Mouse (Mus musculus) intestine, postnatal 0 days (tissue): ENCODE data around the gene Grap2. TPM values are rescaled to one million over a fixed set of nuclear protein-coding genes. Genes with fewer than 3 reads are reported as not detected.

Experiments used
- ATAC-seq: fragments of 200-750 bp; cut with Nextera tagmentation; 2 replicates; pipeline ENCODE4 v1.8.0; 2017; ENCODE audit warnings: mild to moderate bottlenecking, moderate TSS enrichment, moderate library complexity
- H3K27ac ChIP-seq: fragments of 300-500 bp; sonication (generic); 2 replicates; pipeline ENCODE4 v1.5.1; 2014; ENCODE audit warnings: mild to moderate bottlenecking, low read depth, low read length, moderate library complexity
- H3K27me3 ChIP-seq: fragments of 300-500 bp; sonication (generic); replicated peaks from 2 replicates; pipeline ENCODE4 v1.6.1; 2014; ENCODE audit warnings: low read length, mixed read lengths; ENCODE audit not compliant: control insufficient read depth, insufficient read depth
- H3K36me3 ChIP-seq: fragments of 300-500 bp; sonication (generic); 2 replicates; pipeline ENCODE4 v1.6.1; 2014; ENCODE audit warnings: mild to moderate bottlenecking, moderate library complexity; ENCODE audit not compliant: control insufficient read depth, insufficient read depth
- H3K4me1 ChIP-seq: fragments of 300-500 bp; sonication (generic); replicated peaks from 2 replicates; pipeline ENCODE4 v1.6.1; 2014; ENCODE audit warnings: antibody characterized with exemption, low read length, mixed read lengths; ENCODE audit not compliant: control insufficient read depth, insufficient read depth
- H3K4me2 ChIP-seq: fragments of 300-500 bp; sonication (generic); replicated peaks from 2 replicates; pipeline ENCODE4 v1.6.1; 2014; ENCODE audit warnings: low read depth, mild to moderate bottlenecking, moderate library complexity
- H3K4me3 ChIP-seq: fragments of 300-500 bp; sonication (generic); 2 replicates; pipeline ENCODE4 v1.5.1; 2014; ENCODE audit warnings: low read depth, low read length
- H3K9ac ChIP-seq: fragments of 300-500 bp; sonication (generic); 2 replicates; pipeline ENCODE4 v1.6.1; 2014; ENCODE audit warnings: mild to moderate bottlenecking, low read depth, low read length
- H3K9me3 ChIP-seq: fragments of 300-500 bp; sonication (generic); 2 replicates; pipeline ENCODE4 v1.6.1; 2016; ENCODE audit warnings: mixed run types; ENCODE audit not compliant: control insufficient read depth
- CTCF ChIP-seq: sonication (generic); IDR thresholded peaks from 2 replicates; pipeline ENCODE4 v1.5.1; 2016; ENCODE audit warnings: low read depth, mild to moderate bottlenecking, control low read depth, antibody characterized with exemption, moderate library complexity
- WGBS: fragments of 180-500 bp; shearing (Covaris S2); extraction: QIAGEN DNeasy Blood & Tissue Kit; methylation state at CpG from one replicate; pipeline ENCODE4 v1.1.7; 2014; 5-methylcytosine and 5-hydroxymethylcytosine counted together
- polyA plus RNA-seq: library from polyadenylated mRNA; unstranded; fragments of >200 nt; fragmentation: Nextera tagmentation; extraction: Ambion mirVana; gene quantifications from 2 replicates; pipeline ENCODE4 v1.2.1, GENCODE M21; 2015

Gene Grap2
- polyA plus RNA-seq, 1 experiment from 2014 or later: 0.27 TPM

DNA sequence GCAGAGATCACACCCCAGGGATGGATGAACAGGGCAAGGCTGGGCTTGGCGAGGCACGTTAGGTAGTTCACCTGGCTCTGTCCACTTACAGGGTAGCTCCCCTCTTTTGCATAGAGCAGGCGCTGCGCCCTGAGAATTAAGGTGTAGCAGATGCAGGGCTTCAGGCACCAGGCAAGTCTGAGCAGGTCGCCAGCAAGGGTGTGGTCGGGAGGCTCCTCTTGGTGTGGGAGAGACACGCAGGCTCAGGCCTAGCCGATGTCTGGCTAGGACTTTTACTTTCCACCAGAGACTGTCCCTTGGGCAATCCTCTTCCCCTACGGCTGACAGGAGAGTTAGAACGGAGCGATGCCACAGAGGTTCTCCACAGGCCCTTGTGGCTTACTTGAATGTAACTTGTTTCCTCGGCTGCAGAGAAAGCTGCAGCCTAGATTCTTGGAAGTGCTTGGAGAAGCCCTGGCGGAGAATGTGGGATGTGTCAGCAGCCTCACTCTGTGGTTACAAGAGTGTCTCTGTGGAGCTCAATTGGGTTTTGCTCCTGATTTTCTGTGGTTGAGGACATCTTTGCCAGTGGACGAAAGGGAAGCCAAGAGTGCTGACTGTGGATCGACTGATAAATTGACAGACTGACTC, 76.7 kb downstream of the Grap2 start:
- TF ChIP-seq CTCF: peak; percentile 20; the same call in 1 of the 2 replicates
- H3K27ac ChIP-seq: no peak overlapping the region

DNA sequence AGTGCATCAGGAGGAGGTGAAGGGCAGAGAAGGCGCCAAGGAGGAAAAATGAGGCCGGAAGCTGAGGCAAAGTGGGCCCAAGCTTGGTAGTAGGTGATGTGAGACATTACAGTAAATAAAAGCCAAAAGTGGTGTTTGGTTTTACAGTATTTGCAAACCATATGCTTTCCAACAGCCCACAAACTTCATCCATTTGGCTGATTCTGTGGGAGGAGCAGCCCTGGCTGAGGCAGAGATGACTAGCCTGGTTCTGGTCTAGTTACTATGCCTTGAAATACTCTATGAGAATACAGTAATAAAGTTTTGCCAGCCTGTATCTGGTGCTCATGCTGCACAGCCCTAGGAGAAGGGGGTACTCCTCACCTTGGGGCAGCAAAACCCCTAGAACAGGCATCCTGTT, 78.0 kb downstream of the Grap2 start:
- H3K9me3 ChIP-seq: no peaks in the 10 kb centered on the region
- H3K27ac ChIP-seq: no peak overlapping the region
- no peak for TF ChIP-seq CTCF
- ATAC-seq: no peak
- 0 out of 2 replicates have a peak, but pooled peaks cover 3% of the 10 kb centered on the region for H3K27me3 ChIP-seq
- no peaks in the 10 kb centered on the region for H3K36me3 ChIP-seq
- no peak overlapping the region for H3K4me3 ChIP-seq
- no peak overlapping the region for H3K4me2 ChIP-seq
- H3K4me1 ChIP-seq: no peaks in the 10 kb centered on the region
- WGBS: 83% methylated on average over 2 of the region's 2 CpGs
- no peak overlapping the region for H3K9ac ChIP-seq

More for the DNA sequence above, 76.7 kb downstream of the Grap2 start:
- no peak overlapping the region for H3K9ac ChIP-seq
- no peaks in the 10 kb centered on the region for H3K36me3 ChIP-seq
- ATAC-seq: no peak
- H3K4me3 ChIP-seq: no peak overlapping the region
- 0 out of 2 replicates have a peak, but pooled peaks cover 3% of the 10 kb centered on the region for H3K27me3 ChIP-seq
- WGBS: 68% methylated on average over 15 of the region's 15 CpGs
- H3K9me3 ChIP-seq: no peaks in the 10 kb centered on the region
- no peak overlapping the region for H3K4me2 ChIP-seq
- H3K4me1 ChIP-seq: no peaks in the 10 kb centered on the region

DNA sequence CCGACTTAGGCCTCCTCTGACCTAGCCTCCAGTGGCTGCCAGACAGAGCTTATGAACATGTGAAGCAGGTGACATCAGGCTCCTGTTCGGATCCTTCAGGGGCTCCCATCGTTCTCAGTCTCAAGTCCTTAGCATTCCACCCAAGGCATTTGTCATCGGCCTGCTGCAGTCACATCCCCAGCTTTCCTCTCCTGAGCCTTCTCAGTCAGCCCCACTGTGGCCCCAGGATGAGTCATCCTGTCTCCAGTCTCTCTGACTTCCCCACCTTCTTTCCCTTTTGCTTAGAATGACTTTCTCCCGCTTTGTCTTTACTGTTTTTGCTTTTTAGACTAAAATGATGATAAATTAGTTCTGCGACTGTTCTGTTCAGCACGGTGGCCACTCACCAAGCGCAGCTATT, 81.5 kb downstream of the Grap2 start:
- no peak overlapping the region for H3K9ac ChIP-seq
- H3K27me3 ChIP-seq: no peaks in the 10 kb centered on the region
- no peak overlapping the region for H3K27ac ChIP-seq
- no peak for TF ChIP-seq CTCF
- no peak overlapping the region for H3K4me3 ChIP-seq
- H3K36me3 ChIP-seq: no peaks in the 10 kb centered on the region
- H3K9me3 ChIP-seq: no peaks in the 10 kb centered on the region
- peak; percentile 66; the same call in 1 of the 2 replicates for ATAC-seq
- WGBS: 57% methylated on average over 8 of the region's 8 CpGs
- no peak overlapping the region for H3K4me2 ChIP-seq
- H3K4me1 ChIP-seq: no peaks in the 10 kb centered on the region

DNA sequence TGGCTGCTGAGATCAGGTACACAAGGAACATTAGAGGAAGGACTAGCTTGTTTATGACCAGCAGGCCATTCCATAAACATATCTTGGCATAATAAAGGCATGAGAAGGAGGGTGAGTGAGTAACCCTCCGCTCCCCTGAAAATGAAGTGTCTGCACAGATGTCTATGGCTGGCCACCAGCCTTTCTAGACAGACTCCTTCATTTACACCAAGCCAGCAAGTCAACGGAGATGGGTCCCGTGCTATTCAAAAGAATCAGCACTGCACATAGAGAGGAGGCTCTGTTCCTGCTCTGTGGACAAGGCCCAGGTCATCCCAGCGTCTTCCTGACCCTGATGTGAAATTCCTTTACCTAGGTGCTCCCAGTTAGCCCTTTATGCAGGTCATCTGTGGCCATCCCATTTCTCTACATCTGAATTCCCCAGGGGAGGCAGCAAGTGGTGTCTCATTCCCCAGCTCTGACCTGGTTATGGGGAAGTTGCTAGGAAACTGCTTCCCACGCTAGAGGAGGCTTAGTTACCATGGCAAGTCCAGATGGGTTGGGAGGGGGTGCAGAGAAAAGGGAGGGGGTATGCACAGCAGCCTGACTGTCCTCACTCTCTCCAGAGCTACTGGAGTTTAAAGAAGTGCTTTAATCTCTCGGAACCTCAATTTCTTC, 86.5 kb downstream of the Grap2 start:
- Histone ChIP-seq H3K4me3 (no peak overlapping the region), H3K9me3 (no peaks in the 10 kb centered on the region), H3K4me2 (no peak overlapping the region), H3K4me1 (no peaks in the 10 kb centered on the region), H3K36me3 (no peaks in the 10 kb centered on the region), H3K27me3 (no peaks in the 10 kb centered on the region), H3K27ac (no peak overlapping the region), H3K9ac (no peak overlapping the region)
- WGBS: 69% methylated on average over 6 of the region's 6 CpGs
- ATAC-seq: no peak
- no peak for TF ChIP-seq CTCF

DNA sequence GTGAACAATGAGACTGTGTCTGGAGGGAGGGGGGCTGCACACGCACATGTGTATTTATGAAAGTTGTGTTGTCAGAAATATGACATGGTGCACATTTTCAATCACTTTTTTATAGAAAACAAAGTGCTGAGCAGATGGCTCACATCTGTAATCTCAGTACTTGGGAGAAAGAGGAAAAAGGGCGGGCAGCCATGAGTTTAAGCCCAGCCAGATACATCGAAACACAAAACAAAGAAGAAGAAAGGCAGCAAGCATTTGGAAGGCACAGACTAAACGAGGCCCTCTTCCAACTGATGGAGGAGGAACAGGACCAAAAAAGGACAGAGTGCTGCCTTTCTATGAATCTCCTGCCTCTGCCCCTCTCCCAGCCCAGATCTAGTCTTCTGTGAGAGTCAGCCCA, 88.6 kb downstream of the Grap2 start:
- no peak for TF ChIP-seq CTCF
- H3K9me3 ChIP-seq: no peaks in the 10 kb centered on the region
- no peak overlapping the region for H3K4me2 ChIP-seq
- WGBS: 49% methylated on average over 4 of the region's 4 CpGs
- H3K27me3 ChIP-seq: no peaks in the 10 kb centered on the region
- H3K9ac ChIP-seq: no peak overlapping the region
- no peaks in the 10 kb centered on the region for H3K36me3 ChIP-seq
- no peak overlapping the region for H3K4me3 ChIP-seq
- no peak for ATAC-seq
- H3K27ac ChIP-seq: no peak overlapping the region
- H3K4me1 ChIP-seq: no peaks in the 10 kb centered on the region

DNA sequence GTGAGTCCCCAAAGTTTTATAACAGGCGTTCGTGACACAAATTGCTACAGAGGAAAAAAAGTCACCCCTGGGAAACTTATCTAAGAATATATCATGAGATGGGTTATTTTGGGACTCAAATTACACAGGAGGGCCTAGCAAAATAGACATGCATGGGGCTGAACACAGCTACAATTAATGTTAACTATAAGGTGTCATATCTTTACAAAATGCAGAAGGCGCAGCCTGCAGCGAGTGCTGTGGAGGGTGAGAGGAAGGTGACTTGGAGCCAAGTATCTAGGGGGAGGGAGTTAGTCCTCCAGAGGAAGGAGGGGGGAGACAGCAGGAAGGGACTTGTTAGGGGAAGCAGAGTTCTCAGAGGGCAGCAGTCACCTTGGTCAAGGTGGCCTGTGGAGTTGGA, 92.0 kb downstream of the Grap2 start:
- no peak for ATAC-seq
- no peak overlapping the region for H3K4me2 ChIP-seq
- no peaks in the 10 kb centered on the region for H3K4me1 ChIP-seq
- no peak overlapping the region for H3K9ac ChIP-seq
- H3K36me3 ChIP-seq: no peaks in the 10 kb centered on the region
- WGBS: 77% methylated on average over 4 of the region's 4 CpGs
- no peak overlapping the region for H3K4me3 ChIP-seq
- no peak for TF ChIP-seq CTCF
- H3K9me3 ChIP-seq: no peaks in the 10 kb centered on the region
- no peak overlapping the region for H3K27ac ChIP-seq
- H3K27me3 ChIP-seq: no peaks in the 10 kb centered on the region
